Mouse (Mus musculus) erythroblast, embryonic 14.5 days (primary cell): Measurements from ENCODE around the gene Nupl1. TPM values are rescaled to one million over a fixed set of nuclear protein-coding genes. Genes with fewer than 3 reads are reported as not detected.
A peak's percentile ranks its signal among the peaks of the same experiment; 100 is the strongest.

Experiments used
- H3K27me3 ChIP-seq: 2 replicates; pipeline ENCODE4 v1.6.1; 2012; ENCODE audit warnings: inconsistent platforms; ENCODE audit not compliant: control insufficient read depth
- H3K36me3 ChIP-seq: 2 replicates; pipeline ENCODE4 v1.6.1; 2012; ENCODE audit warnings: mild to moderate bottlenecking, inconsistent platforms; ENCODE audit not compliant: control insufficient read depth
- H3K4me1 ChIP-seq: 2 replicates; pipeline ENCODE4 v1.6.1; 2012; ENCODE audit warnings: inconsistent platforms; ENCODE audit not compliant: control insufficient read depth
- H3K4me3 ChIP-seq: replicated peaks from 2 replicates; pipeline ENCODE3; 2012; ENCODE audit warnings: moderate library complexity, mild to moderate bottlenecking, inconsistent platforms
- H3K9me3 ChIP-seq: 2 replicates; pipeline ENCODE4 v1.6.1; 2012; ENCODE audit warnings: low read length, inconsistent platforms, mixed read lengths; ENCODE audit not compliant: control insufficient read depth
- GATA1 ChIP-seq: IDR thresholded peaks from 2 replicates; pipeline ENCODE4 v1.6.1; 2012; ENCODE audit warnings: low read length, inconsistent platforms, mixed read lengths
- TAL1 ChIP-seq: IDR thresholded peaks from 3 replicates; pipeline ENCODE4 v1.6.1; 2012; ENCODE audit warnings: low read length, inconsistent platforms, mixed read lengths
- polyA plus RNA-seq: library from polyadenylated mRNA; stranded (reverse); fragments of >175 nt; gene quantifications from 2 replicates; pipeline ENCODE4 v1.2.3, GENCODE M21; 2012

The Nupl1 gene
- polyA plus RNA-seq, 1 experiment, result not detected

GRCm38 (mm10) chr14:60269333-60269732 lies 18.1 kb upstream of the Nupl1 start:
- Histone ChIP-seq H3K4me3 (no peak overlapping the region), H3K36me3 (peaks cover 11% of the 10 kb centered on the region), H3K4me1 (peaks cover 36% of the 10 kb centered on the region), H3K9me3 (no peaks in the 10 kb centered on the region), H3K27me3 (no peaks in the 10 kb centered on the region)
- TF ChIP-seq GATA1, result no peak
- TF ChIP-seq TAL1, result no peak

GRCm38 (mm10) chr14:60264990-60265876 lies 14.0 kb upstream of the Nupl1 start, which contains the start of gene Mtmr6:
TSS of gene Mtmr6 (plus strand) at chr14:60265228.
- H3K9me3 ChIP-seq, result no peaks in the 10 kb centered on the region
- peak within 1 kb of the TSS; percentile 95 for H3K4me3 ChIP-seq
- TF ChIP-seq TAL1 (no peak), GATA1 (no peak)
- H3K4me1 ChIP-seq, result peaks cover 41% of the 10 kb centered on the region
- no peaks in the 10 kb centered on the region for H3K27me3 ChIP-seq
- H3K36me3 ChIP-seq, result peaks cover 7% of the 10 kb centered on the region

GRCm38 (mm10) chr14:60262316-60262715 lies 11.1 kb upstream of the Nupl1 start:
- H3K4me3 ChIP-seq, result no peak overlapping the region
- peaks cover 37% of the 10 kb centered on the region for H3K4me1 ChIP-seq
- H3K27me3 ChIP-seq, result no peaks in the 10 kb centered on the region
- H3K9me3 ChIP-seq, result no peaks in the 10 kb centered on the region
- no peaks in the 10 kb centered on the region for H3K36me3 ChIP-seq
- TF ChIP-seq GATA1, result no peak
- TF ChIP-seq TAL1, result no peak

- no peaks in the 10 kb centered on the region for H3K36me3 ChIP-seq
- no peak overlapping the region for H3K4me3 ChIP-seq
- H3K27me3 ChIP-seq, result no peaks in the 10 kb centered on the region
- H3K9me3 ChIP-seq, result no peaks in the 10 kb centered on the region
- H3K4me1 ChIP-seq, result peaks cover 47% of the 10 kb centered on the region
- no peak for TF ChIP-seq GATA1
- no peak for TF ChIP-seq TAL1
These were observed 6.6 kb upstream of the Nupl1 start for GRCm38 (mm10) chr14:60257851-60258250.

GRCm38 (mm10) chr14:60257101-60257500 lies 5.9 kb upstream of the Nupl1 start:
- H3K9me3 ChIP-seq, result no peaks in the 10 kb centered on the region
- no peaks in the 10 kb centered on the region for H3K27me3 ChIP-seq
- H3K36me3 ChIP-seq, result no peaks in the 10 kb centered on the region
- peaks cover 48% of the 10 kb centered on the region for H3K4me1 ChIP-seq
- peak overlapping the region; percentile 33 for H3K4me3 ChIP-seq
- TF ChIP-seq TAL1, result no peak

GRCm38 (mm10) chr14:60256356-60256755 lies 5.1 kb upstream of the Nupl1 start:
- no peaks in the 10 kb centered on the region for H3K27me3 ChIP-seq
- TF ChIP-seq TAL1, result no peak
- TF ChIP-seq GATA1, result no peak
- no peak overlapping the region for H3K4me3 ChIP-seq
- H3K9me3 ChIP-seq, result no peaks in the 10 kb centered on the region
- H3K36me3 ChIP-seq, result no peaks in the 10 kb centered on the region
- H3K4me1 ChIP-seq, result peaks cover 51% of the 10 kb centered on the region

- Histone ChIP-seq H3K27me3 (no peaks in the 10 kb centered on the region), H3K4me3 (no peak overlapping the region), H3K36me3 (no peaks in the 10 kb centered on the region), H3K4me1 (peaks cover 57% of the 10 kb centered on the region), H3K9me3 (no peaks in the 10 kb centered on the region)
- TF ChIP-seq TAL1, result no peak
- no peak for TF ChIP-seq GATA1
These were observed 3.5 kb upstream of the Nupl1 start for GRCm38 (mm10) chr14:60254774-60255173.

- no peaks in the 10 kb centered on the region for H3K9me3 ChIP-seq
- TF ChIP-seq TAL1 (no peak), GATA1 (no peak)
- H3K27me3 ChIP-seq, result no peaks in the 10 kb centered on the region
- H3K36me3 ChIP-seq, result peaks cover 6% of the 10 kb centered on the region
- no peak overlapping the region for H3K4me3 ChIP-seq
- H3K4me1 ChIP-seq, result peaks cover 67% of the 10 kb centered on the region
These were observed 2.2 kb upstream of the Nupl1 start for GRCm38 (mm10) chr14:60253466-60253865.

- TF ChIP-seq GATA1, result no peak
- TF ChIP-seq TAL1, result no peak
- no peaks in the 10 kb centered on the region for H3K9me3 ChIP-seq
- peak overlapping the region; percentile 100 for H3K4me3 ChIP-seq
- H3K27me3 ChIP-seq, result no peaks in the 10 kb centered on the region
- H3K36me3 ChIP-seq, result peaks cover 12% of the 10 kb centered on the region
- H3K4me1 ChIP-seq, result peaks cover 62% of the 10 kb centered on the region
These were observed 1.1 kb upstream of the Nupl1 start for GRCm38 (mm10) chr14:60252004-60253000.
